Mouse (Mus musculus): ENCODE data around the gene Vsx2. TPM values are rescaled to one million over a fixed set of nuclear protein-coding genes. Genes with fewer than 3 reads are reported as not detected.

Vsx2 gene
- total RNA-seq (2023): not detected in 2 replicates

DNA sequence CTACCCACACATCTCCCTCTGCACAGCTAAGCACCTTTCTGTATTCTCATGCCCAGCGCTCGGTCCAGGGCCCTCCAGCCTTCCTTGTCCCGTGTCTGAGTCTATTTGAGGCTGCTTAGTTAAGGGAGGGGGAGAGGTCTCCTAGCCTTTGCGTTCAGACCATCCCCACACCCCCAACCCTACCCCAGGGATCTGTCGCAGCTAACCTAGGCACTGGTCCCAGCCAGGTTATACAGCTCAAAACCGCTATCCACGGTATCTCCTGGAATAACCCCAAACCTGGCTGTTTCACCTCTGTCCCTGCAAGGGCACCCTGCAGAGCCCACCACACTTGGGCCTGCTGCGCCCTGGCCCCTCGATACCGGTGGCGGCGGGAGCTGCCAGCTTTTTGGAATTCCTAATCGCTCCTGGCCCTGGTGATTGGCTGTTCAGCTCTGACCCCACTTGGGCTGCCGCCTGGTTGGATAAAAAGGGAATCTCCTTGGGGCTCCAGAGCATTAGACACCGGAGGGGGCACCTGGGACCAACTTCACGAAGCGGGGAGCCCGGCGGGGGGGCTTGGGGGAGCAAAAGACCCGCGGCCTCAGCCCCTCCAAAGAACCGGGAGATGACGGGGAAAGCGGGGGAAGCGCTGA is at the start of gene Vsx2:
Vsx2 (plus strand) TSS at position 427 of the 635 bp plus-strand sequence.

DNA sequence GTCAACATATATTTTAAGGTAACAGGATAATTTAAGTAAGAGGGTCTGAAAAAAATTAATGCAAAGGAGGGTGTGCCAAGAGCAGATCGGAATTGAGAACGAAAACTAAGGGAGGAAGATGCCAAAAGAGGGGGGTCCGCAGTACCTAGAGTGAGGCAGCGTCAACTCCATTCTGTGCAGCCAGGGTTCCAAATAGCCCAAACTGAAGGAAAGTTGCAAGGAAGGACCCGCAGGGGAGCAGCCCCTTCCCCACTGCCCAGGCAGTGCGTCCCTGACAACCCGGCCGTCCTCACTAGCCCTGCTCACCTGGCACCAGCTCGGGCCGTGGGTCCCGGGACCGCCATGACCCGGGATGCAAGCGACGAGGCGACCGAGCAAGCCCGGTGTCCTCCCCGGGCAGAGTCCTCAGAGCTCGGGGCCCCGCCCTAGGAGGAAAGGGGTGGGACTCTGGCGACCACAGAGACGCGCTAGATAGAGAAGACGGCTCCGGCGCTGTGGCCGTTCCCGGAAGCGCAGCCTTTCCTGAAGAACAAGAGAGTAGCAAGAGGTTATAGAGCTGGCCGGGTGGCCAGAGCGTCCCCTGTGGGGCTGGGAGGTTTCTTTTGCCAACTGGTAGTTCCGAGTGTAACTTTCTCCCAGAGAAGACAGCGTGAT is 47.5 kb downstream of the Vsx2 start, which contains the start of gene Abcd4:
Abcd4 (minus strand) TSS at position 437 of the 654 bp plus-strand sequence.

DNA sequence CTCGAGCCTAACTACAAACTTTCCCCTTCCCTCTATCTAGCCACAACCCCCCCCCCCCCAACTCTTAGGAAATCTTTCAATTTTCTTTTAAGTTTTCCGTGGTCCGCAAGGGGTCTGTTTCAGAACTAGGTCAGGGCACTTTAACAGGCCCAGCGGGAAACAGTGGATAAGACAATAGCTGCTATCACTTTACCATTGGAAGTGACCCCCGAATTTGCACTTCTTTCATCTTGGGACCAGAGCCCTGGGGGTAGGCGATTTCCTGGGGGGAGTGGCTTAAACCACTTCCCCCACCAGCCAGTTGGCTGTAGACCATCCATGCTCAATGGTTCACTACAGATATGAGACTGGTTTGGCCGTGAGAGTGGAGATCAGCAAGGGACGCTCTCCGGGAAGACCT is 71.1 kb downstream of the Vsx2 start, which contains the start of gene Vrtn:
Vrtn (plus strand) TSS at position 366 of the 400 bp plus-strand sequence.

Other genes starting within 250 kb of the Vsx2 start
- gene Coq6, start 208.1 kb upstream of the Vsx2 start, total RNA-seq (2023): 14.8 and 17.9 TPM in 2 replicates
- gene Fam161b, start 207.9 kb upstream of the Vsx2 start, total RNA-seq (2023): 0.43 and 0.60 TPM in 2 replicates
- 19.9 and 25.9 TPM in 2 replicates for gene Entpd5, start 160.7 kb upstream of the Vsx2 start, total RNA-seq (2023)
- 0.52 and 0.88 TPM in 2 replicates for gene Bbof1, start 160.7 kb upstream of the Vsx2 start, total RNA-seq (2023)
- gene Rnf113a2, start 152.6 kb upstream of the Vsx2 start, total RNA-seq (2023): 34.3 and 36.1 TPM in 2 replicates
- 2.9 and 3.6 TPM in 2 replicates for gene Aldh6a1, start 118.8 kb upstream of the Vsx2 start, total RNA-seq (2023)
- gene Lin52, start 118.3 kb upstream of the Vsx2 start, total RNA-seq (2023): 6.6 and 10.6 TPM in 2 replicates
- 5.0 and 7.4 TPM in 2 replicates for gene Abcd4, start 47.7 kb downstream of the Vsx2 start, total RNA-seq (2023)
- not detected in 2 replicates for gene Vrtn, start 71.3 kb downstream of the Vsx2 start, total RNA-seq (2023)
- gene Syndig1l, start 129.1 kb downstream of the Vsx2 start, total RNA-seq (2023): not detected in 2 replicates
- 94.5 and 106 TPM in 2 replicates for gene Npc2, start 203.4 kb downstream of the Vsx2 start, total RNA-seq (2023)
- gene Isca2, start 203.5 kb downstream of the Vsx2 start, total RNA-seq (2023): 30.6 and 31.4 TPM in 2 replicates

Measured in neutrophil, adult 65 days (primary cell).